Mouse (Mus musculus) cerebellum, adult 11 months (tissue): ENCODE measurements around the gene Pdcd1lg2.

ENCODE experiments used
- DNase-seq: peaks from one replicate; pipeline ENCODE4 v3.0.0; 2022

The Pdcd1lg2 gene

GRCm38 (mm10) chr19:29410619-29411018 lies at the start of gene Pdcd1lg2:
Gene Pdcd1lg2 (plus strand): TSS chr19:29410919.
- no peak for DNase-seq

GRCm38 (mm10) chr19:29361468-29362130 lies 49.1 kb upstream of the Pdcd1lg2 start:
- DNase-seq, result peak; percentile 91

GRCm38 (mm10) chr19:29362173-29362930 lies 48.4 kb upstream of the Pdcd1lg2 start:
- no peak for DNase-seq

- no peak for DNase-seq
These were observed 47.2 kb upstream of the Pdcd1lg2 start for GRCm38 (mm10) chr19:29363557-29363956.

- no peak for DNase-seq
These were observed 46.6 kb upstream of the Pdcd1lg2 start for GRCm38 (mm10) chr19:29364076-29364475.

- no peak for DNase-seq
These were observed 45.6 kb upstream of the Pdcd1lg2 start for GRCm38 (mm10) chr19:29365105-29365504.

- no peak for DNase-seq
These were observed 44.3 kb upstream of the Pdcd1lg2 start for GRCm38 (mm10) chr19:29366226-29366968.

GRCm38 (mm10) chr19:29366969-29367622 lies 43.6 kb upstream of the Pdcd1lg2 start, which contains the start of the genes Plgrkt and Cd274:
Gene Plgrkt (minus strand): TSS chr19:29367390.
Gene Cd274 (plus strand): TSS chr19:29367455.
- DNase-seq, result peak; percentile 35

GRCm38 (mm10) chr19:29368041-29368440 lies 42.7 kb upstream of the Pdcd1lg2 start:
- no peak for DNase-seq

GRCm38 (mm10) chr19:29368671-29369309 lies 41.9 kb upstream of the Pdcd1lg2 start:
- no peak for DNase-seq

- no peak for DNase-seq
These were observed 40.6 kb upstream of the Pdcd1lg2 start for GRCm38 (mm10) chr19:29370112-29370511.

- no peak for DNase-seq
These were observed 40.0 kb upstream of the Pdcd1lg2 start for GRCm38 (mm10) chr19:29370545-29371283.

GRCm38 (mm10) chr19:29371284-29372081 lies 39.2 kb upstream of the Pdcd1lg2 start:
- no peak for DNase-seq

GRCm38 (mm10) chr19:29372138-29372537 lies 38.6 kb upstream of the Pdcd1lg2 start:
- no peak for DNase-seq

GRCm38 (mm10) chr19:29372621-29373020 lies 38.1 kb upstream of the Pdcd1lg2 start:
- DNase-seq, result no peak

GRCm38 (mm10) chr19:29373438-29373837 lies 37.3 kb upstream of the Pdcd1lg2 start:
- no peak for DNase-seq

- no peak for DNase-seq
These were observed 35.8 kb upstream of the Pdcd1lg2 start for GRCm38 (mm10) chr19:29374947-29375346.

GRCm38 (mm10) chr19:29376382-29376781 lies 34.3 kb upstream of the Pdcd1lg2 start:
- no peak for DNase-seq

- no peak for DNase-seq
These were observed 30.7 kb upstream of the Pdcd1lg2 start for GRCm38 (mm10) chr19:29379839-29380603.

GRCm38 (mm10) chr19:29383368-29383767 lies 27.4 kb upstream of the Pdcd1lg2 start:
- DNase-seq, result no peak
